Mouse (Mus musculus) T-cell, adult 2 months (primary cell): ENCODE measurements around the gene Gss.

Experiments used
- DNase-seq: peaks from one replicate; pipeline ENCODE4 v3.0.0; 2022; ENCODE audit warnings: low spot score

Gss gene

DNA sequence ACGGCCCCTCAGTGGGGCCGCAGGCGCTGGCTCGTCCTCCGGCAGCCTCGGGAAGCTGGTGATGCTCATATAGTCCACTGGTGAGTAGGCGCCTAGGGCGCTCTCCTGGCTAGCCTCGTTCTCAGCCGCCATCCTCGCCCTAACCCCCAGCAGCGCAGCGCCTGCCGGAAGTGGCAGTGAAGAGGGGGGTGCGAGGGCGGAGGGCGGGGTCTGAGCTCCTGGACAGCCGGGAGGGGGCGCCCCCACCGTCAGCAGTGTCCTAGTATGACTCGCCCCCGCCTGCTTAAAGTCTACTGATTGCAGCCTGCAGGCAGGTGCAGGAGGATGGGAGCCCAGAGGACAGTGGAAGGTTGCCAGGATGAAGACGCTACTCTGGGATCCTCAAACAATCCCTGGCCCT is 77.9 kb downstream of the Gss start:
- DNase-seq = peak; percentile 85

GRCm38 (mm10) chr2:155513543-155513942 is 79.1 kb downstream of the Gss start:
- no peak for DNase-seq
